Mouse (Mus musculus) leukemia stem cell, adult 10-12 weeks (primary cell): ENCODE results near the gene Idua. TPM values are rescaled to one million over a fixed set of nuclear protein-coding genes. Genes with fewer than 3 reads are reported as not detected.

Source experiments
- polyA plus RNA-seq: library from polyadenylated mRNA; stranded (reverse); fragments of >175 nt; gene quantifications from 2 replicates; pipeline ENCODE4 v1.2.3, GENCODE M21; 2012; ENCODE audit warnings: low replicate concordance

The Idua gene
- polyA plus RNA-seq, result 6.7 and 7.3 TPM in 2 replicates

DNA sequence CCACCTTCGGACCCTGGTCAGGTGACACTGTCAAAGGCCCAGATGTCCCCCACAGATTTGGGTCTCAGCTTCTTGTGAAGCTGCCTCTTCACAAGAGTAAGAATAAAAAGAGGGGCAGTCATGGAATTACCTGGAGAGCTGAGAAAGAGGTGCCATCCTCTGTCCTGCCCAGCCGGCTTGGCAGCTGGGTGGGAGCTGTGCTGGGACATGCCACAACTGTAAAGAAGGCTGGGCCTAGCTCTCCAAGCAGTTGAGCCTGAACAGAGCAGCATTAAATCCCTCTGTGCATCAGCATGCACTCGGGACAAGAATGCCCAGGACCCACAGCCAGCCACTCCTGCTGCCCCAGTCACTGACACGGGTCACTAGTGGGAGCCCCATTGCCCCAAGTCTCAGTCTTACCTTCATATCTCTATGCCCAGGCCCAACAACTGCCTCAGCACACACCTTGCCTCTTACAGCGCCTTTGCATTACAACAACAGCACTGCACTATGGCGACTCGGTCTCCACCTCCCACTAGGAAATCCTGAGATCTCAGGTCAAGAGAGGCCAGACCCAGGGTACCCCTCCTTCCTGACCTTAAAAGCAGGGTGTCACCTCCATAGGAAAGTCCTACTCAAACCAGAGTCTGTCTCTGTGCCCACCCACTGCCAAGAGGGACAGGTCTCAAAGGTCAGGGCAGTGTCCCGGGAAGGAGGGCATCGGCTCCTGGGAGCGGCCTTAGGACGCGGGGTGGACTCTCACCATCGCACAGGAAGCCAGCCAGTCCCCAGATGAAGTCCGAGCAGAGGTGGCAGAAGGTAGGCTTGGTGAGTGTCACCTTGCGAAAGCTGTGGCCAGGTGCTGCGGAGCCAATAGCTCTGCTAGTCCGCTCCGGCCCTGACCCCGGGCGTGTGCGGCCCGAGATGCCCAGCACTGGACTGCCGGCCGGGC, at the start of gene Idua:
TSS of gene Idua (plus strand) at position 634 of the 934 bp plus-strand sequence.

DNA sequence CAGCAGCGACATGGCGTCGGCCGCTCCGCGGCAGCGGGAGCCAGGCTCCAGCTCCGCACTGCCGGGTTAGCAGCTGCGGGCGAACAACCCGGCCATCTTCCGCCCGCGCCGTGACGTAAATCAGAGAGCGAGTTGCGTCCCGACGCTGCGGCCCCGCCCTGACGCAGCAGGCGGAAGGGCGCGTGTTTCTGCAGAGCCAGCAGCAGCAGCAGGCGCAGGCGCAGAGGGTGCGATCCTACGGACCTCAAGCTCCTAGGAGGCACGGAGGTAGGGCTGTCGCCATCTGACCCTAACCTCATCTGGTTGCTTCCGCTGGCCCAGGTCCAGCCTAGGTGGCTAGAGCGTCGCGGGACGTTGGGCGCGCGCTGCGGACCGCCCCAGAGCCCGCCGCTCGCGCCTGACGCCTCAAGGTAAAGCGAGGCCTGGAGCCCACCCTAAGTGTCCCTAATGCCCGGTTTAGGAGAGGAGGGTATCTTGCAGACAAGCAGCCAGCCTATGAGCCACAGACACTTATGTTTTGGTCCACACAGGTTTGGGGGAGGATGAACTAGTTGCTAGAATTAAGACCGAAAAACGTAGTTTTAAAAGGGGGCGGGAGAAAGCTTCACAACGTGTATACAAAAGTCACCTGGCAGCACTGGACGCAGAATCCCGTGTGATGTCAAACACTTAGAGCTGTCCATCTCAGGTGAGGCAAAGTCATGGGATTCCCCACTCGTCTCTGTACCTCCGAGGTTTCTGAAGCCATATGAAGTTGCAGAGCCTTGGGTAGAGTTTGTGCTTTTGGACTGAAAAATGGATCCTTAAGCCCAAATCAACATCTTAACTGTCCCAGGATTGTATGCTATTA, 30.3 kb upstream of the Idua start, which contains the start of the genes Gak and Tmem175:
TSS of gene Gak (minus strand) at position 122 of the 850 bp plus-strand sequence.
TSS of gene Tmem175 (plus strand) at position 137 of the 850 bp plus-strand sequence.

DNA sequence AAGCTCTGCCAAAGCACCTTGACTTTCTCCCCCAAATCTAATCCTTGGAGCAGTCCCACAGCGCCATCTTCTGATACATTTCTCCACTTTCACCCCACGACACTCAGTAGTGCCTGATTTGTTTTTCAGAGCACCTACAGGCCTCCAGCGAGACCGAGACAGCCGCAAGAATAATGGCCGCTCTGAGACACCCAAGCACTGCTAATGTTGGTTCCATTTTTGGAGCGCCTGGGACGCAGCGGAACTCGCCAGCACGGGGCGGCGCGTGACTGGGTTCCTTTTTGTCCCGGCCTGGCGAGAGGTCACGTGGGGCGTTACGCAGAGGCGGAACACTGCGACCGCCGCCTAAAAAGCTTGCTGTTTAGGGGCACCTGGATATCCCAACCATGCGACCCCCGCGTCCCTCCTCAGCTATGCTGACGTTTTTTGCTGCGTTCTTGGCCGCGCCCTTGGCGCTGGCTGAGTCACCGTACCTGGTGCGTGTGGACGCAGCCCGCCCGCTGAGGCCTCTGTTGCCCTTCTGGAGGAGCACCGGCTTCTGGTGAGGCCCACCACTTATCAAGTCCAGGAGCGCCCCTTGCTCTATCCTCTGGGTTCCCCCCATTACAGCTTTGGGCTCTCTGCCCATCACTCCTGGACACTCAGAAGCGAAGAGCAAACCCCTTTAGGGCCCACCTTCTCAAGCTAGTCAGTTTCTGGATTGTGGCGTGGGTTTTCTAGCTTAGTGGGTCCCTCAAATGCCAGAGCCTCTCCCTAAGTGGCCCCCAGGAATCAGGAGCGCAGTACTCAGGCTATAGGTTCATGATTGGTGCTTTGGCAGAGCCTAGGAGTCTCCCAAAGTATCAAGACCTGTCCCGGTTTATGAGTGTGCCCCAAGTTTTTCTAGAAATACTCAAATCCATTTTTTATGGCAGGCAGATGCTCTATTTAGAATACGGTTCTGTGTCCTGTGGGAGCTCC, 9.1 kb downstream of the Idua start, which contains the start of gene Dgkq:
TSS of gene Dgkq (minus strand) at position 696 of the 960 bp plus-strand sequence.

GRCm38 (mm10) chr5:108675251-108675816, 15.2 kb downstream of the Idua start, which contains the start of gene Slc26a1:
Gene Slc26a1, minus strand, starts transcription at chr5:108675569.

DNA sequence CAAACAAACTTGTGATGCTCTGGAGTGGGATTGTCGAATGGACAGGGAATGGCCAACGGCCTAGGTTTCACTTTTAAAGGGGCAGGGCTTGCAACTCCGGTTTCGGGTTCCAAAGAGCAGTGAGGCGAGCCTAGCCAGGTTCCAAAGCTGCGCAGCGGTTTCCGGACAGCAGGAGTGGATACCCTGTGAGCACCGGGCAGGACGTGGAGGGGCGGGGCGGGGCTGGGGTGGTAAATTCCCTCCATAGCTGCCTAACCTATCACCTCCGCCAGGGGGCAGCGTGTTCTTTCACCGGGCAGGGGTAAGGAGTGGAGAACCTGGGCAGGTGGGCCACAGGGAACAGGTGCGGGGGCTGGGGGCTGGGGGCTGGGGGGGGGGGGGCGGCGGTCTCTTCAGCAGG, 32.1 kb downstream of the Idua start, which contains the start of gene Fgfrl1:
TSS of gene Fgfrl1 (plus strand) at position 112 of the 400 bp plus-strand sequence.

Other genes starting within 250 kb of the Idua start
- 35.6 and 40.5 TPM in 2 replicates for gene Atp5k, start 225.9 kb upstream of the Idua start, polyA plus RNA-seq
- 0.07 and 0.25 TPM in 2 replicates for gene Mfsd7a, start 211.4 kb upstream of the Idua start, polyA plus RNA-seq
- gene Pcgf3, start 199.1 kb upstream of the Idua start, polyA plus RNA-seq, result 23.1 and 27.5 TPM in 2 replicates
- 0.15 and 0.20 TPM in 2 replicates for gene Cplx1, start 110.3 kb upstream of the Idua start, polyA plus RNA-seq
- 50.0 and 158 TPM in 2 replicates for gene Gak, start 30.6 kb upstream of the Idua start, polyA plus RNA-seq
- gene Tmem175, start 30.6 kb upstream of the Idua start, polyA plus RNA-seq, result 1.1 and 4.1 TPM in 2 replicates
- gene Dgkq, start 9.3 kb downstream of the Idua start, polyA plus RNA-seq, result 3.6 and 6.2 TPM in 2 replicates
- 3.1 and 6.6 TPM in 2 replicates for gene Slc26a1, start 15.2 kb downstream of the Idua start, polyA plus RNA-seq
- gene Fgfrl1, start 32.1 kb downstream of the Idua start, polyA plus RNA-seq, result 29.5 and 29.9 TPM in 2 replicates
- 1.5 and 1.8 TPM in 2 replicates for gene Rnf212, start 114.7 kb downstream of the Idua start, polyA plus RNA-seq
- not detected in 2 replicates for gene Tmed11, start 135.0 kb downstream of the Idua start, polyA plus RNA-seq
- gene Vmn2r8, start 148.5 kb downstream of the Idua start, polyA plus RNA-seq, result 0.02 TPM in 1 of 2 replicates, not detected in the other
- gene Vmn2r9, start 192.3 kb downstream of the Idua start, polyA plus RNA-seq, result 0.01 TPM in 1 of 2 replicates, not detected in the other